Mouse (Mus musculus) C2C12 (cell line): Measurements from ENCODE around the gene Mpp6. TPM values are rescaled to one million over a fixed set of nuclear protein-coding genes. Genes with fewer than 3 reads are reported as not detected.

Experiments
- H3K27me3 ChIP-seq: one replicate; pipeline ENCODE4 v1.6.1; 2011; ENCODE audit not compliant: control insufficient read depth, insufficient read depth, insufficient read length
- H3K36me3 ChIP-seq: one replicate; pipeline ENCODE4 v1.6.1; 2011; ENCODE audit not compliant: control insufficient read depth, insufficient read depth
- H3K4me3 ChIP-seq: one replicate; pipeline ENCODE4 v1.5.1; 2011; ENCODE audit warnings: mild to moderate bottlenecking, control low read depth; ENCODE audit not compliant: poor library complexity, insufficient read depth, severe bottlenecking
- H3K79me2 ChIP-seq: one replicate; pipeline ENCODE4 v1.6.1; 2011; ENCODE audit not compliant: control insufficient read depth, insufficient read depth
- H3K79me3 ChIP-seq: one replicate; pipeline ENCODE4 v1.6.1; 2011; ENCODE audit warnings: low read depth, control low read depth
- H3ac ChIP-seq: one replicate; pipeline ENCODE3; 2011; ENCODE audit warnings: low read depth; ENCODE audit not compliant: control insufficient read depth, insufficient read length
- CEBPB ChIP-seq: IDR thresholded peaks from one replicate; pipeline ENCODE4 v1.6.1; 2011; ENCODE audit warnings: low read depth, mild to moderate bottlenecking, control low read depth, moderate library complexity
- CTCF ChIP-seq: IDR thresholded peaks from one replicate; pipeline ENCODE4 v1.5.1; 2011; ENCODE audit not compliant: control insufficient read depth, insufficient read depth, insufficient read length
- FOSL1 ChIP-seq: IDR thresholded peaks from one replicate; pipeline ENCODE4 v1.8.0; 2011; ENCODE audit warnings: mild to moderate bottlenecking, low read length; ENCODE audit not compliant: poor library complexity, insufficient read depth, severe bottlenecking
- MAX ChIP-seq: IDR thresholded peaks from one replicate; pipeline ENCODE4 v1.6.1; 2011; ENCODE audit warnings: mild to moderate bottlenecking, control low read depth
- MYOD1 ChIP-seq: IDR thresholded peaks from one replicate; pipeline ENCODE4 v1.6.1; 2011; ENCODE audit warnings: low read depth; ENCODE audit not compliant: control insufficient read depth, insufficient read length
- MYOG ChIP-seq: IDR thresholded peaks from one replicate; pipeline ENCODE4 v1.6.1; 2011; ENCODE audit not compliant: control insufficient read depth, insufficient read length; ENCODE audit errors: extremely low read depth
- USF1 ChIP-seq: IDR thresholded peaks from one replicate; pipeline ENCODE4 v1.6.1; 2011; ENCODE audit warnings: low read depth, mild to moderate bottlenecking, control low read depth, moderate library complexity
- polyA plus RNA-seq: library from polyadenylated mRNA; unstranded; fragments of >200 nt; fragmentation: generic; extraction: Trizol; gene quantifications from one replicate; pipeline ENCODE4 v1.2.1, GENCODE M21; 2012; ENCODE audit warnings: missing spikeins

The Mpp6 gene
- polyA plus RNA-seq, 1 experiment: 22.6 TPM

GRCm38 (mm10) chr6:50205093-50205492 is 95.1 kb downstream of the Mpp6 start:
- Histone ChIP-seq H3K79me2 (no peaks in the 10 kb centered on the region), H3K27me3 (no peaks in the 10 kb centered on the region), H3ac (no peak overlapping the region), H3K36me3 (peaks cover 33% of the 10 kb centered on the region), H3K79me3 (no peaks in the 10 kb centered on the region), H3K4me3 (no peak overlapping the region)
- no peak for TF ChIP-seq USF1

GRCm38 (mm10) chr6:50214711-50215372 is 104.8 kb downstream of the Mpp6 start:
- H3K27me3 ChIP-seq: no peaks in the 10 kb centered on the region

DNA sequence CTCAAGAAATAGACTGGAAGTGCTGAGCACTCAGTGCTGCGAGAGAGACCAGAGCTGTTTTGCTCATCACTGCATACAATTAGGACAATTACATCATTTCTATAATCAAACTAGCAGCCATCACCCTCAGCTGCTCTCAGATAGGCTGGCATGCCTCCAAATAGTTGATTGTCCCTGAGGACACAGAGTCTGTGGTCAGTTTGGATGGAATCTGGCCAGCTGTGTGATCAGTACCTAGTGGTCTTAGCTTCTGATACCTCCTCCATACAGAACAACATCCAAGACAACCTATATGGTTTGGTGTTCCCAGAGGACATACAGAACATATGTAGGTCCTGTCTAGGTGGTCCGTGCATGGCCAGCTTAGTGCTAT is 105.3 kb downstream of the Mpp6 start:
- Histone ChIP-seq H3K79me2 (no peaks in the 10 kb centered on the region), H3ac (no peak overlapping the region), H3K4me3 (no peak overlapping the region), H3K79me3 (no peaks in the 10 kb centered on the region), H3K36me3 (peaks cover 66% of the 10 kb centered on the region), H3K27me3 (no peaks in the 10 kb centered on the region)
- TF ChIP-seq CTCF (no peak), USF1 (no peak), FOSL1 (no peak), CEBPB (no peak), MYOG (no peak), MAX (no peak), MYOD1 (no peak)

More at GRCm38 (mm10) chr6:50214711-50215372, 104.8 kb downstream of the Mpp6 start:
- Histone ChIP-seq H3K4me3 (no peak overlapping the region), H3ac (no peak overlapping the region), H3K36me3 (peaks cover 62% of the 10 kb centered on the region), H3K79me2 (no peaks in the 10 kb centered on the region), H3K79me3 (no peaks in the 10 kb centered on the region)
- TF ChIP-seq USF1 (no peak), MAX (no peak), FOSL1 (no peak), CEBPB (no peak), MYOG (no peak), CTCF (no peak), MYOD1 (no peak)

DNA sequence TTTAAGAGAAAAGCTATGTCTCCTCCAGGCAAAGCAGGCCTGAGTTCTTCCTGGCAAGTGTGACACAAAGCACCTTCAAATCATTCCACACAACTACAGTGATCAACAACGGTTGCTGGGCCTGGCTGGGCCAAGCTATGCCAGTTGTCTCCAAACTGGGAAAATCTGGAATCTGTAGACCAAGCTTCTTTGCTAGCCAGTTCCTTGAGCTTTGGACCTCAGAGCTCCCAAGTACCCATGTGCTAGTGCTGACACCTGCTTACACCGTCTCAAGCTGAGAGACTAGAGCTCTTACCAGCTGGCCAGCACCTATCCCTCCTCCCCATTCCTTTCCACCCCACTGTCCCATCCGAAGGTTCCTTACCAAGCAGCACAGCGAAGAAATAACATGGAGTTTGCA is 105.9 kb downstream of the Mpp6 start:
- Histone ChIP-seq H3K79me3 (no peaks in the 10 kb centered on the region), H3K36me3 (peaks cover 67% of the 10 kb centered on the region), H3ac (no peak overlapping the region), H3K4me3 (no peak overlapping the region), H3K79me2 (no peaks in the 10 kb centered on the region), H3K27me3 (no peaks in the 10 kb centered on the region)
- TF ChIP-seq MYOD1 (no peak), USF1 (no peak), MYOG (no peak), MAX (no peak), FOSL1 (no peak), CEBPB (no peak), CTCF (no peak)

DNA sequence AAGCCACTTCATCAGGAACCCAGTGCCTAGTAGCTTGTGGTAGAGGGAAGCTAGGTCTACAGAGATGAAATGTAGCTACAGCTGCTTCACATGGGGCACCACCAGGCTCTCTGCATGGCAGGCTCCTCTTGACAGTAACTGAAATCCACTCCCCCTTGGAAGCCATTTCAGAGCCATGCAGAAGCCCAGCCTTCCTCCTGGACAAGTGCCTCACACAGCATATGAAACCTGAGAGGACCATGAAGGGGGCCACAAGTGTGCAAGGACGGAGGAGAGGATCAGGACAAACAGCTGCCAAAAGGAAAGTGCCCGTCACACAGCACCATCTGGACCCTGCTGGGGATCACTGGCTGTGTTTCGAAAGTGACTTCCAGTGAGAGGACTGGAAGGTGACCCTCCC is 108.6 kb downstream of the Mpp6 start:
- Histone ChIP-seq H3K36me3 (peaks cover 64% of the 10 kb centered on the region), H3ac (no peak overlapping the region), H3K79me3 (no peaks in the 10 kb centered on the region), H3K27me3 (no peaks in the 10 kb centered on the region), H3K4me3 (no peak overlapping the region), H3K79me2 (no peaks in the 10 kb centered on the region)
- TF ChIP-seq USF1 (no peak), MAX (no peak), CTCF (no peak), MYOG (no peak), MYOD1 (no peak), FOSL1 (no peak), CEBPB (no peak)

DNA sequence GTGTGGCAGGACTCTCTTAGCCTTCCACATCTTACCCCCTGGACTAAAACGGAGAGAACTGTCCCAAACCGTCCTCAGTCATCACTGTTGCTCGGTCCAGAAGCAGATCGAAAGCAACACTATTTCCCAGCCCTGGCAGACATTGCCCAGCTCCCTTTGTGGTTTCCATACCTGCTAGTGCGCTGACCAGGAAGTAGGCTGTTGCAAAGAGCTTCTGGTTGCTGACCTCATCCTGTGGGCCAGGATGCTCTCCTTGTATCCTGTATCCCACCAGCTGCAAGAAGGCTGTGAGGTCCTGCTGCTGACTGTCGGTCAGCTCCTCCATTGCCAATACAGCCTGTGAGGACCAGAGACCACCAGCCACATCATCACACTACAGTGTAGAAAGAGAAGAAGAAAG is 109.0 kb downstream of the Mpp6 start:
- Histone ChIP-seq H3K36me3 (peaks cover 62% of the 10 kb centered on the region), H3K79me2 (no peaks in the 10 kb centered on the region), H3K27me3 (no peaks in the 10 kb centered on the region), H3ac (no peak overlapping the region), H3K79me3 (no peaks in the 10 kb centered on the region), H3K4me3 (no peak overlapping the region)
- TF ChIP-seq MYOG: no peak
- TF ChIP-seq CEBPB: no peak
- TF ChIP-seq MAX: no peak
- TF ChIP-seq CTCF: no peak
- TF ChIP-seq MYOD1: no peak
- TF ChIP-seq USF1: no peak
- TF ChIP-seq FOSL1: no peak
